Mouse (Mus musculus) spleen, adult 2 months (tissue): ENCODE measurements around the gene Nr1i2. TPM values are rescaled to one million over a fixed set of nuclear protein-coding genes. Genes with fewer than 3 reads are reported as not detected.
A peak's percentile ranks its signal among the peaks of the same experiment; 100 is the strongest.

ENCODE experiments used
- DNase-seq, 2 experiments: peaks; one replicate each; pipeline versions ENCODE4 v3.0.0 to v3.0.0-alpha.2; 2012 to 2021; ENCODE audit warnings: low spot score in 2 of 2, low read depth in 1 of 2
- H3K27ac ChIP-seq: fragments of 200-500 bp; 2 replicates; pipeline ENCODE4 v1.5.1; 2012; ENCODE audit warnings: low read length, inconsistent platforms; ENCODE audit not compliant: insufficient read depth
- H3K27me3 ChIP-seq: fragments of 200-500 bp; 2 replicates; pipeline ENCODE4 v1.6.1; 2012; ENCODE audit warnings: mild to moderate bottlenecking, moderate library complexity, low read length, inconsistent platforms; ENCODE audit not compliant: control insufficient read depth, insufficient read depth
- H3K36me3 ChIP-seq: fragments of 200-500 bp; 2 replicates; pipeline ENCODE4 v1.6.1; 2012; ENCODE audit warnings: mild to moderate bottlenecking, low read length, inconsistent platforms; ENCODE audit not compliant: control insufficient read depth, insufficient read depth
- H3K4me1 ChIP-seq: fragments of 200-500 bp; 2 replicates; pipeline ENCODE4 v1.6.1; 2011; ENCODE audit warnings: inconsistent platforms; ENCODE audit not compliant: control insufficient read depth, insufficient read depth, insufficient read length
- H3K4me3 ChIP-seq: fragments of 200-500 bp; 2 replicates; pipeline ENCODE4 v1.5.1; 2011; ENCODE audit warnings: mild to moderate bottlenecking, inconsistent platforms; ENCODE audit not compliant: insufficient read depth, insufficient read length; ENCODE audit errors: extremely low read depth
- CTCF ChIP-seq: fragments of 200-500 bp; IDR thresholded peaks from 2 replicates; pipeline ENCODE4 v1.5.1; 2011; ENCODE audit warnings: mild to moderate bottlenecking, inconsistent platforms; ENCODE audit not compliant: insufficient read depth, insufficient read length, insufficient replicate concordance; ENCODE audit errors: extremely low read depth
- POLR2A ChIP-seq: fragments of 200-500 bp; IDR thresholded peaks from 2 replicates; pipeline ENCODE4 v1.6.1; 2011; ENCODE audit warnings: low read depth, low read length, inconsistent platforms
- WGBS: fragments of 180-500 bp; shearing (Covaris S2); methylation state at CpG from one replicate; pipeline ENCODE4 v1.1.7; 2018; 5-methylcytosine and 5-hydroxymethylcytosine counted together
- polyA plus RNA-seq: library from polyadenylated mRNA; depleted of rRNA; stranded (reverse); fragments of >200 nt; gene quantifications from 2 replicates; pipeline ENCODE4 v1.2.3, GENCODE M21; 2012

Nr1i2 gene
- polyA plus RNA-seq, 1 experiment: not detected

DNA sequence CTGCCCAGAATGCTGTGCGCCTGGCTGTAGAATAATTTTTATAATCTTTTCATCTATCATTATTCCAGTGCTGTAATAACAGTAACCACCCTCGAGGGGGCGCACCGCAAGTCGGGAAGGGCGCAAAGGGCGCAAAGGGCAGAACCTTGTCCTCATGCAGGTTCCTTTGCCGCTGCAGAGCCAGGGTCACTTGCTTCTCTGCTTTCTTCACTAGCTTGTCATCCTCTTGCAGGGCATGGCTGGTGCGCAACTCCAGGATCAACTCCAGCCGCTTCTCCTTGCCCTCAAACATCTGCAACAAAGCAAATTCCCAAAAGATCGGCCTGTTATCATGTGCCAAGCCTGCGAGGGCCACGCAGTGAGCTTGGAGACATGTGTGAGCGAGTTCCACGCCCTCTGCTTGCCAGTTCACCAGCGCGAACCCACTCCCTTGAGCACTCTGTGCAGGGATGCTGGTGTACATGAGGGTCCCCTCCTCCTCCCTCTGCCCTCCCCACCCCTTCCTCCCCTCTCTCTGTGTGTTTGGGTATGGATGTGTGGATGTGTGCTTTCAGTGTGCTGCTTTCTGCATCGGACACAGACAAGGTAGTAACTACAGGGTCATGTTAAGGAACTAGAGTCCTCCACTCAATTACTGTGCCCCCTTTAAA is 12.1 kb upstream of the Nr1i2 start:
- no peak for DNase-seq
- Histone ChIP-seq H3K4me1 (no peaks in the 10 kb centered on the region; the same call in 1 of the 2 replicates), H3K36me3 (no peaks in the 10 kb centered on the region), H3K27me3 (no peaks in the 10 kb centered on the region), H3K27ac (no peak overlapping the region), H3K4me3 (no peak overlapping the region)
- WGBS: 65% methylated on average over 18 of the region's 18 CpGs
- TF ChIP-seq CTCF (peak; percentile 36; the same call in 1 of the 2 replicates), POLR2A (no peak)

DNA sequence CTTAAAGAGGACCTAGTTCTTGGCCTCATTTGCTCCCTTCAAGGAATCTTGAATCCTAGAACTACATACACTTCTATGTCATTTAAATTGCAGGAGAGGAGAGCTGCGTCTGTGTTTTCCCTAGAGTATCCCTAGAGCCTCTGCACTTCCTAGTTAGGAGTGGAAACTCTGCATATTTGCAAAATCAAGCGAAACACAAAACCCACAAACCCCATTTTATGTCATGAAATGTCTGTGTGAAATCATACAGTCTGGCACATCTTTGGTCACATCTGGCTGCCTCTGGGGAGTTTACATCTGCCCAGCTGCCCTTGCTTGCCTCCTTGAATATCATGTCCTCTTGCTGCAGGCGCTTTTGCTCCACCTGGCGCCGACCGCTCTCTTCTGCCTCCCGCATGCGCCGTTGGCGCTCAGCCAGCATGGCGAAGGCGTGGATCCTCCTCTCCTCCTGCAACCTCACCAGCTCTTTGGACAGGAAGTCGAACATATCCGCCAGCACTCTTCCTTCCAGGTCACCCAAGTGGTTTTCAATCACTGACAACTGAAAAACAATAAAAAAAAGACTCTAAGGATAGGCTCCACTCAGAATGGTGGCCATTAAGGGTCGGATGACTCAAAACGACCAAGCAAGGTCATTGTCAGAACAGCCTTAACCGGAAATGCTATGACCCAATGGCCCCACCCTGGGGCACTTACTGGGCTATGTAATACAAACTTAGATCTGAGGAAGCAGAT is 10.0 kb upstream of the Nr1i2 start:
- TF ChIP-seq CTCF: no peak
- TF ChIP-seq POLR2A: no peak

DNA sequence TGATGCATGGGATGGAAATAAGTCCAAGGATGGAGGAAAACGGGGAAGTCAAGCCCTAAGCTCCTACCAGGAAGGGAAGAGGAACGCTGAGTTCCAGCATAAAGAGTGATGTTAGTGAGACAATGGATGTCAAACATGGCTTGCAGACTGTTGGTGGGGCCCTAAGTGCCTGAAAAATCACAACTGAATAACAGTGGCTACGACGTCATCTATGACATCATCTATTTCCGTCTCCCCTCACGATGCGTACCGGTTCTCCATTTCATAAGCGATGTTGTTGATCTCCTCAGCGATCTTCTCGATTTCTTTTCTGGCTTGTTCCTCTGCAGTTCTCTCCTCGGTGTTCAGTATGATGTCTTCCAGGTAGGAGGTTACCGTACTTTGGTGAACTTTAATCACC is 7.7 kb upstream of the Nr1i2 start:
- 90% methylated on average over 13 of the region's 13 CpGs for WGBS
- Histone ChIP-seq H3K36me3 (no peaks in the 10 kb centered on the region), H3K27ac (no peak overlapping the region), H3K27me3 (no peaks in the 10 kb centered on the region), H3K4me1 (no peaks in the 10 kb centered on the region; the same call in 1 of the 2 replicates), H3K4me3 (no peak overlapping the region)
- DNase-seq: no peak
- TF ChIP-seq POLR2A (no peak), CTCF (no peak)

More for the DNA sequence above, 10.0 kb upstream of the Nr1i2 start:
- H3K27me3 ChIP-seq: no peaks in the 10 kb centered on the region
- 72% methylated on average over 17 of the region's 17 CpGs for WGBS
- no peaks in the 10 kb centered on the region for H3K36me3 ChIP-seq
- no peak overlapping the region for H3K27ac ChIP-seq
- no peak overlapping the region for H3K4me3 ChIP-seq
- DNase-seq: no peak
- H3K4me1 ChIP-seq: no peaks in the 10 kb centered on the region; the same call in 1 of the 2 replicates

DNA sequence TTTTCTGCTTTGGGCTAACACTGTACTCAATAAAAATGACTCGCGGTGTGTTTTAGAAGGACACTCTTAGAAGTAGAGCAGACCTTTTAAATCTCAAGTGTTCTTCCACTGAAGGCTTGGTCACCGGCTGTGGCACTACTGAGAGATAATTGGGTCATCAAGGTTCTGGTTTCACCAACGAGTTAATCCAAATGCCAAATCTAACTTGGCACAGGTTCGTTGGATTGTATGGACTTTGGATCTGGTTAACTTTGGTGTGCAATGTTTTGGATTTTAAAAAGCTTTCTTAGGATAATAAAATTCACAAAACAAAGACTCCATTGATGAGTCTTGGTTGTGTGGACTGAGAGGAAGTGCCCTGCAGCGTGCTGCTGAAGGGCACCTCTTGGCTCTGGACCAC is 3.8 kb upstream of the Nr1i2 start:
- WGBS: 88% methylated on average over 6 of the region's 6 CpGs
- no peak for TF ChIP-seq POLR2A
- TF ChIP-seq CTCF: no peak

DNA sequence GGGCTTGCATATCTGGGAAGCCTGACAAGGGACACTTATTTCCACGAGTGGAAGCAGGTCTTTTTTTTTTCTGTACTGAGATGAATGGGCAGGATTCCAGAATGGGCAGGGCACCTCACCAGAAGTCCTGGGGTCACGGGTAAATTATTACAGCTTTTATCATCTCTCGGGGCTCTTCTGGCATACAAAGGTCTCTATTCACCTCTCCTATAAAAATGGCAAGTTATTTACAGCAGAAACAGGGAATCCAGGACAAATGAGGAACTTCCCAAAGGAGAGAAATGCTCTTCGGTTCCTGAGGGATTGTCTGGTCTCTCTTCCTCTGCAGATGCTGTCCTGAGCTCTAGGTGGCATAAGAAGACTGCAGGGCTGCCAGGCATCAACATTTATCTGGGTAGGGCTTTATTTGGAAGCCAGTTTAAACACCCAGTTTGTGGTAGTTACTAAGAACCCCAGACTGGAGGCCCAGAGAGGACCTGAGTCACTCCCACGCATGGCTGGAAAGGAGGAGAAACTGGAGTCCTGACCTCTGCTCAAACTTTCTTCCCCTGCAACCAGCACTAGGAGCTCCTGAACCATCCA is 816 bp upstream of the Nr1i2 start:
- WGBS: 38% methylated on average over 5 of the region's 5 CpGs
- H3K36me3 ChIP-seq: no peaks in the 10 kb centered on the region
- no peak overlapping the region for H3K27ac ChIP-seq
- no peak for DNase-seq
- no peaks in the 10 kb centered on the region for H3K4me1 ChIP-seq
- H3K27me3 ChIP-seq: no peaks in the 10 kb centered on the region
- no peak for TF ChIP-seq POLR2A
- TF ChIP-seq CTCF: no peak
- no peak overlapping the region for H3K4me3 ChIP-seq

More for the DNA sequence above, 3.8 kb upstream of the Nr1i2 start:
- DNase-seq: no peak
- H3K4me3 ChIP-seq: no peak overlapping the region
- H3K27me3 ChIP-seq: no peaks in the 10 kb centered on the region
- no peak overlapping the region for H3K27ac ChIP-seq
- no peaks in the 10 kb centered on the region for H3K4me1 ChIP-seq
- no peaks in the 10 kb centered on the region for H3K36me3 ChIP-seq

DNA sequence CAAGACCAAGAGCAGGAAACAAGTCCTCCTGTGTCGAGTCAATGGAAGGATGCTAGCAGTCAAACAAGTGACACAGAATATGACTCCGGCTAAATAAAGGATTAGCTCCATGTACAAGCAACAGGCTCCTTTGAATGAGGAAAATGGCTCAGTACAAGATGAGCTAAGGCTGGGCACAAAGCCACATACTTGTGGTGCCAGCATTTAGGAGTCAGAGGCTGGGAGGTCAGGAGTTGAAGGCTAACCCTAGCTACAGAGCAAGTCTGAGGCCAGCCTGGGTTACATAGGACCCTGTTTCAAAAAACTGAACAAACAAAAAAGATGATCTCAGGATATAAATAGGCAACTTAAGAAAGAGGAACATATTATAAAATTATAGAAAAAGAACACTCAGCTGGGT is 4.5 kb downstream of the Nr1i2 start:
- TF ChIP-seq CTCF: no peak
- no peak for TF ChIP-seq POLR2A
- H3K4me3 ChIP-seq: no peak overlapping the region
- WGBS: 71% methylated on average over 2 of the region's 2 CpGs
- H3K4me1 ChIP-seq: no peaks in the 10 kb centered on the region
- no peak overlapping the region for H3K27ac ChIP-seq
- no peaks in the 10 kb centered on the region for H3K36me3 ChIP-seq
- no peaks in the 10 kb centered on the region for H3K27me3 ChIP-seq
- DNase-seq: no peak
